Mouse (Mus musculus) G1E (cell line): ENCODE measurements around the gene Fgf6. TPM values are rescaled to one million over a fixed set of nuclear protein-coding genes. Genes with fewer than 3 reads are reported as not detected.

Experiments used
- ATAC-seq: 2 replicates; pipeline ENCODE4 v1.8.0; 2016; ENCODE audit warnings: mild to moderate bottlenecking; ENCODE audit not compliant: insufficient number of reproducible peaks, poor library complexity, low FRiP score, severe bottlenecking; ENCODE audit errors: extremely low read depth
- DNase-seq: peaks from one replicate; pipeline ENCODE4 v3.0.0; 2012; ENCODE audit warnings: low spot score
- H3K27me3 ChIP-seq: 2 replicates; pipeline ENCODE4 v1.6.1; 2012; ENCODE audit warnings: mild to moderate bottlenecking, low read length, inconsistent platforms; ENCODE audit not compliant: insufficient read depth
- H3K36me3 ChIP-seq: replicated peaks from 2 replicates; pipeline ENCODE3; 2012; ENCODE audit warnings: mild to moderate bottlenecking, inconsistent platforms
- H3K4me1 ChIP-seq: 2 replicates; pipeline ENCODE4 v1.6.1; 2012; ENCODE audit warnings: low read depth, low read length, inconsistent platforms, mixed read lengths; ENCODE audit not compliant: insufficient read depth
- H3K4me3 ChIP-seq: 2 replicates; pipeline ENCODE4 v1.5.1; 2012; ENCODE audit warnings: low read depth, mild to moderate bottlenecking, inconsistent platforms, low read length, moderate library complexity, mixed read lengths
- H3K9me3 ChIP-seq: replicated peaks from 2 replicates; pipeline ENCODE4 v1.6.1; 2012; ENCODE audit warnings: inconsistent platforms
- CTCF ChIP-seq: IDR thresholded peaks from 2 replicates; pipeline ENCODE4 v1.5.1; 2012; ENCODE audit warnings: low read depth, low read length, inconsistent platforms, mixed read lengths
- GATA1 ChIP-seq: IDR thresholded peaks from 2 replicates; pipeline ENCODE4 v1.6.1; 2012; ENCODE audit warnings: borderline replicate concordance, low read length, inconsistent platforms, mixed read lengths
- GATA2 ChIP-seq: IDR thresholded peaks from 2 replicates; pipeline ENCODE4 v1.6.1; 2012; ENCODE audit warnings: low read depth, low read length, inconsistent platforms, borderline replicate concordance
- POLR2AphosphoS5 ChIP-seq: IDR thresholded peaks from 2 replicates; pipeline ENCODE4 v1.6.1; 2012; ENCODE audit warnings: low read depth, low read length, inconsistent platforms; ENCODE audit not compliant: insufficient replicate concordance
- TAL1 ChIP-seq: conservative IDR thresholded peaks from 2 replicates; pipeline ENCODE4 v1.6.1; 2012; ENCODE audit warnings: low read depth, low read length, inconsistent platforms, mixed read lengths
- polyA plus RNA-seq: library from polyadenylated mRNA; stranded (reverse); fragments of >175 nt; gene quantifications from 2 replicates; pipeline ENCODE4 v1.2.3, GENCODE M21; 2012
- total RNA-seq, 2 experiments: library from RNA; stranded (forward) in 1 of 2; stranded (reverse) in 1 of 2; fragments of 200-1000 nt in 1 of 2; fragments of >200 nt in 1 of 2; fragmentation: Nextera tagmentation in 1 of 2; gene quantifications; 2 replicates each; pipeline ENCODE4 v1.2.3; 2014 to 2017

Fgf6 gene
- total and polyA plus RNA-seq, 3 experiments, result 0.05 TPM; not detected in 2

DNA sequence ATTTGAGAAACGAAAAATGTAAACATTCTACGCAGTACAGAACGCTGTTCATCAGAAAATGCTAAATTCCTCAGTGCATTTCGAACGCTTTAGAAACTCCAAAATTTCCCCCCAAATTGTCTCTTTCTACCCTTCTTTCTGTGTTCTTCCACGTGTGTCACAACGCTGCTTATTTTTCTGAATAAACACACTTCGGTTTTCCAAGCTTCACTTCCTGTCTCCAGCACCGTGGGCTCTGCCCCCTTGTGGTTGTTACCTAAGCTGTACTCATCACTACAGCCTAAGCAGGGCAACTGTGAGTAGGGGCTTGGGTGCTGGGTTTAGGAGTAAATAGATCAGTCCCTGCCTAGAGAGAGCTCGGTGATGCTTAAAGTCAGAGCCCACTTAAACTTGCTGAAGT lies 19.4 kb downstream of the Fgf6 start:
- Histone ChIP-seq H3K27me3 (no peaks in the 10 kb centered on the region), H3K9me3 (no peaks in the 10 kb centered on the region), H3K36me3 (no peaks in the 10 kb centered on the region), H3K4me3 (no peak overlapping the region), H3K4me1 (peaks cover 3% of the 10 kb centered on the region; the same call in 1 of the 2 replicates)
- DNase-seq (peak; percentile 41), ATAC-seq (peak; percentile 57; the same call in 1 of the 2 replicates)
- TF ChIP-seq TAL1, result no peak
- no peak for TF ChIP-seq GATA2
- 0 out of 2 replicates have a peak, but pooled peaks have one; percentile 14 for TF ChIP-seq CTCF
- TF ChIP-seq POLR2AphosphoS5, result no peak

DNA sequence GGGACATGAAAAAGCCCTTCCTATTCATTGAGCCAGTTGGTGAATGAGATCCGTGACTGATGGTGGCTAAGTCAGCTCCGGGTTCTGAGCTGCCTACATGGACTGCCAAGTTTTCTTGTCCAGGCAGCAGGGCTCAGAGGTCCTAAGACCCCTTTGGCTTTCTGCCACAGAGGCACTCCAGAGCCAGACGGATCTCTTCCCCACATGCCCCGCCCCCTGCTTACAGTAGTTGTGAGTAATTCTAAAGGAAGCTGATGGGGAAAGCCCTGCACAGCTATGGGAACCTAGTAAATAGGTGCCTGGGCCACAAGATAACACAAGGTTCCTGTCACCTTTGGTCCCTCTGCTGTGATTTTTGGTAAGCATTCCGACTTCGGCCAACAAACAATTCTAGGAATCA lies 29.5 kb downstream of the Fgf6 start:
- H3K27me3 ChIP-seq, result 0 out of 2 replicates have a peak, but pooled peaks cover 2% of the 10 kb centered on the region
- H3K36me3 ChIP-seq, result no peaks in the 10 kb centered on the region
- DNase-seq, result no peak
- TF ChIP-seq TAL1 (no peak), POLR2AphosphoS5 (no peak), GATA2 (no peak)
- no peaks in the 10 kb centered on the region for H3K9me3 ChIP-seq
- ATAC-seq, result no peak
- H3K4me3 ChIP-seq, result no peak overlapping the region
- no peaks in the 10 kb centered on the region for H3K4me1 ChIP-seq

DNA sequence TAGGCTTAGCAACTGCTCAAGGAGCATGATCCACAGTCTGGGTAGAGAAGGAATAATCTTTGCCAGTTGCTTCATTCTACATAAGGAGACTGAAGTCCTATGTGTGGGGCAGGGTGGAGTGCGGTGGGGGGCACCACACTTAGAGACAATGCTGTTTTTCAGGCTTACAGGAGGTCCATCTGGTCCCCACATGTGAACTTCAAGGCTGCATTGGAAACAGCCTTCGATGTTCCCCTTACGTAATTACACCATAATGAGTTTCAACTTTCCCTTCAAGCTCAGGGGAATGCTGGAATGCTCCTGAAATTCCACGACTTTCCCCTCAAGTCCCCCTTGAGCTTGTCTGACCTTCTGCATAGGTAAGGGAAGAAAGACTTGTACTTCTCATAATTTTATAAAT lies 35.5 kb downstream of the Fgf6 start:
- H3K4me3 ChIP-seq, result no peak overlapping the region
- no peaks in the 10 kb centered on the region for H3K27me3 ChIP-seq
- no peaks in the 10 kb centered on the region for H3K36me3 ChIP-seq
- ATAC-seq (no peak), DNase-seq (no peak)
- no peaks in the 10 kb centered on the region for H3K4me1 ChIP-seq
- TF ChIP-seq TAL1, result no peak
- no peak for TF ChIP-seq GATA2
- no peak for TF ChIP-seq GATA1
- TF ChIP-seq CTCF, result no peak
- TF ChIP-seq POLR2AphosphoS5, result no peak
- no peaks in the 10 kb centered on the region for H3K9me3 ChIP-seq

DNA sequence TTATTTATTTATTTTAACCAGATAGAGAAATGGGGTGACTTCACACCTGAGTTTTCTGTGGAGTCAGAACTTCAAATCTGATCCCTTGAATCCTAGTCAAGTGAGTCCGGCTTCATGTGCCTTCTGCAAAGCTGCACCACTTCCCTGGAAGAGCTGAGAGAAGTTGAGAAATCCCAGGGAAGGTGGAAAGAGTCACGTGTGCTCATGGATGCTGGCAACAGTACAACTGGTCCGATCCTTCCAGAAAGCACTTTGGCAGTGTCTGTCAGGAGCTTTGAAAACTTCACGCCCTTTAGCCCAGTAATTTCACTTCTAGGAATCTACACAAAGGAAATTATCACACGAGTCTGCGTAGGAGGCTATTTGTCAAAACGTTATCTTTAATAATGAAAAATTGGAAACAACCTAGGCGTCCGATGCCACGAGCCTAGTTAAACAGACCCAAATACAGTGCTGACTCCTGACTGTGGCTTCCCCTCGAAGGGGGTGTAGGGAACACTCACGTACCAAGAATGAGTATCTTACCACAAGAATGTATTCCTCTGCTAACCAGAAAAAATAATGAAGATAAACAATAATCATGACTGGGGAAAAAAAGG lies 41.7 kb downstream of the Fgf6 start:
- H3K4me3 ChIP-seq, result no peak overlapping the region
- H3K27me3 ChIP-seq, result no peaks in the 10 kb centered on the region
- no peaks in the 10 kb centered on the region for H3K9me3 ChIP-seq
- H3K4me1 ChIP-seq, result no peaks in the 10 kb centered on the region
- TF ChIP-seq TAL1 (no peak), POLR2AphosphoS5 (no peak), CTCF (no peak), GATA2 (no peak), GATA1 (no peak)
- ATAC-seq, result no peak
- no peak for DNase-seq
- H3K36me3 ChIP-seq, result no peaks in the 10 kb centered on the region

DNA sequence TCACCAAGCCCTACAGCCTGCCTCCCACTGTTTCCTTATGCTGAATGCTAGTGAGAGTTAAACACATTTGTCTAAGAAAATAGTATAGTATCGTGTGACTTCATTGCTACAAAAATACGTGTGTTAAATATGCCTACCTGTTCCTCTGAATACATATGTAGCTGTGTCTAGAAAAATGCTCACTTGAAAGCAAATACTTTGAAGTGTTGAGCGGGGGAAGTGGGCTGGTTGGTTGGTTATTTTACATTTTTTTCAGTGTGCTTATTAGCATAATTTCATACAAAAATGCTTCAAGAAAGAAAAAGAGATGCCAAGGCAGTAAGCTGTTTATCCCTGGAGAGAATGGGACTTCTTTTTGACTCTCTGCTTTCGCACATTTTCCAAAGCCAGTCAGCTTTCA lies 44.6 kb downstream of the Fgf6 start:
- H3K9me3 ChIP-seq, result no peaks in the 10 kb centered on the region
- TF ChIP-seq CTCF, result no peak
- TF ChIP-seq GATA2, result no peak
- no peak for TF ChIP-seq TAL1
- no peak for TF ChIP-seq POLR2AphosphoS5
- no peak for TF ChIP-seq GATA1
- H3K4me1 ChIP-seq, result no peaks in the 10 kb centered on the region
- peaks cover 5% of the 10 kb centered on the region; the same call in 1 of the 2 replicates for H3K27me3 ChIP-seq
- no peak overlapping the region for H3K4me3 ChIP-seq
- ATAC-seq (no peak), DNase-seq (no peak)
- H3K36me3 ChIP-seq, result no peaks in the 10 kb centered on the region

DNA sequence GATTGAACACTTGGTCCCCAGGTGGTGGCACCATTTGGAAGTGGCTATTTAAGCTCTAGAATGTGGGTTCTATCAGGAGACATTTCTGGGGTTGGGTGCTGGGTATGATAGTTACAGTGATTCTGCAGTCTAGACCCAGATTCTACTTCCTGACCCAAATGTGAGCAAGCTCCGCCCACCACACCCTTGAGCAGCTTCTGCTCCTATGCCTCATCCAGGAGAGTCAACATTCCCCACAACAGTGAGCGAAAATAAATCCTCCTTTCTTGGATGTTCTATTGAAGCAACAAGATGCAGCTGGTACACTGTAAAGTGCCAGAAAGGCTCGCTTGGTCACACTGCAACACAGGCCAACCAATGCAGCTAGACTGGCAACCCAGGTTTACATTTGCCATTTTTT lies 48.5 kb downstream of the Fgf6 start:
- ATAC-seq (no peak), DNase-seq (no peak)
- Histone ChIP-seq H3K4me1 (no peaks in the 10 kb centered on the region), H3K27me3 (peaks cover 6% of the 10 kb centered on the region; the same call in 1 of the 2 replicates), H3K36me3 (no peaks in the 10 kb centered on the region), H3K4me3 (no peak overlapping the region), H3K9me3 (no peaks in the 10 kb centered on the region)
- TF ChIP-seq GATA2, result no peak
- no peak for TF ChIP-seq GATA1
- TF ChIP-seq POLR2AphosphoS5, result no peak
- no peak for TF ChIP-seq TAL1
- TF ChIP-seq CTCF, result no peak

DNA sequence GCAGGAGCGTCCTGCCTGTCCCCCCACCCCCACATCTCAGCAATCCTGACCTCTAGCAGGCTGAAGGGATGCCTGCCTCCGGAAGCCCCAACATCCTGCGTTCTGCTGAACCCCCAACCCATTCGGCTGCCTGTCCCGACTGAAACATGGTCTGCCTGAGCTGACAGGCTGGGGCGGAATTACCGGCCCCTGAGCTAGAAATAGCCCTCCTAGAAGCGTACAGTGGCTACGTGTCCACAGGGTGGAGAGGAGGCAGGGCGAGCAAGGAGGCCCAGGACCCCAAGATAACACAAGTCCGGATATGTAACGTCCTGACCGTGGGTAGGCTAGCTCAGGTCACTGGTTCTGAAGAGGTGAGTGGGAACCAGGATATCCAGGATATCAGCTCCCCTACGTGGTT lies 49.4 kb downstream of the Fgf6 start:
- Histone ChIP-seq H3K27me3 (peaks cover 6% of the 10 kb centered on the region; the same call in 1 of the 2 replicates), H3K4me3 (no peak overlapping the region), H3K36me3 (no peaks in the 10 kb centered on the region), H3K4me1 (no peaks in the 10 kb centered on the region), H3K9me3 (no peaks in the 10 kb centered on the region)
- ATAC-seq, result no peak
- DNase-seq, result no peak
- TF ChIP-seq CTCF (no peak), TAL1 (no peak), POLR2AphosphoS5 (no peak), GATA2 (no peak), GATA1 (no peak)
